Mouse (Mus musculus): Measurements from ENCODE around the gene Gm11077.

Gm11077 gene

GRCm38 (mm10) chr6:140729272-140729671 lies at the start of gene Gm11077:
Gene Gm11077 (plus strand): TSS chr6:140729284.
- DNase-seq (ENCODE audit: low read depth, low spot score) = no peak

DNA sequence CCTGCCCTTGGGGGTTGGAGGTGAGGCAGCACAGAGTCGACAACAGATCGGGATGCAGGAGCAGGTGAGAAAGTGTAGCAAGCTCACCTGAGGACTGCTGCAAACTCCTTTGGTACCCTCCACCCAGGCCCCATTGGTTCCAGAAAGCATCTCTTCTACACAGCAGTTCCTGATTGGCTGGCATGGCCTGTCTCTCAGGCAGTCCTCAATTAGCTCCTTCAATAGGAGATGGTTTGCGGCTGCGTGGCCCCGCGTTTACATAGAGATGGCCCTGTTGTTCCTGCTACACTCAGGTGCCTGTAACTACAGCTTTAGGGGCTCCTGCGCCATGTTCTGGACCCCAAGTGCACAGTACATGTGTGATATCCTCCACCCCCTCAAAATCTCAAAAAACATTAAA lies 48.4 kb upstream of the Gm11077 start:
- no peak for DNase-seq (ENCODE audit: low read depth, low spot score)

- no peak for DNase-seq (ENCODE audit: low read depth, low spot score)
These were observed 46.3 kb upstream of the Gm11077 start for GRCm38 (mm10) chr6:140682829-140683228.

- no peak for DNase-seq (ENCODE audit: low read depth, low spot score)
These were observed 44.7 kb upstream of the Gm11077 start for GRCm38 (mm10) chr6:140684403-140684802.

DNA sequence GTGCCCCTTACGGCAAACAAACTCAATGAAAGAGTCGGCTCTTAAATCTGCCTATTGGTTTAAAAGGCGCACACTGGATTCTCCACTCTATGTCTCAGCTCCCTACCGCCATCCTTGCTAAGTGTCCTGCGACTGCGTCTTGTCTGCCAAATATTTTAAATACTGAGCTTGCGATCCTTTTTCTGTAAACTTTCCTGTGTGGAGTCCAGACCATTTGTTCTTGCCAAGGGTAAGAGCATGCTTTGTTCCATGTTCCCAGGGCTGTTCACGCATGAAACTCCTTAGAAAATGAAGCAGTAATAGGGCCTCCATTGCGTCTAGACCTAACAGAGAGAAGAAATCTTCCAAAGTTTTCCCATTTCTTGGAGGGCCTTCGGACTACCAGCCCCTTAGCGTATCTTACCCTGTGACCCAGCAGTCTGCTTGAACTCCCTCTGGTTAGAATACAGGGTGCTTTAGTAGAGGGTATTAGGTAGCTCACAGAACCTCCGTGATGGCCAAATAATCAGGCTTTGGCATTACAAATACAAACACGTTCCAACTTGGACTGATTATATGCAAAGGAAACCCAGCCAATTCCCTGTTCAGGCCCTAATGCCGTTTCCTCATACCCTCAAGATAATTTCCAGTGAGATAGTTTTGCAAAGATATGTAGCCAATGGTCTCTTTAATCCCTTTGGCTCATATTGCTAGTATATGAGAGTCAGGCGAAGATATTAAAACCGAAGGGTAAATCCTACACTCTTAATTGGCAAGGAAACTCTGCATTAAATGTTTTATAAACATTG lies 39.3 kb upstream of the Gm11077 start:
- peak; percentile 14 for DNase-seq (ENCODE audit: low read depth, low spot score)

DNA sequence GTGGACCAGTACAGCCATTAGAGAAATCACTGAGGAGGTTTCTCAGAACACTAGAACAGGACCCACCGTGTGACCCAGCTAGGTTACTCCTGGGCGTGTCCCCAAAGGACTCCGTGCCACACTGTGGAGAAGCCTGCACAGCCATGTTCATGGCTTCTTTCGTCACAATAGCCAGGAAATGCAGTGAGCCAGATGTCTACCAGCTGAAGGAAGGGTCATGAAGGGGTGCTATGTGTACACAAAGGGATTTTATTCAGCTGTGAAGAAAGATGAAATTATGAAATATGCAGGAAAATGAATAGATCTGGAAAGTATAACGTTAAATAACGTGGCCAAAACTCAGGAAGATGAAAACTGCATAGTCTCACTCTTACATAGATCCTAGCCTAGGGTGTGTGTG lies 36.9 kb upstream of the Gm11077 start:
- no peak for DNase-seq (ENCODE audit: low read depth, low spot score)

DNA sequence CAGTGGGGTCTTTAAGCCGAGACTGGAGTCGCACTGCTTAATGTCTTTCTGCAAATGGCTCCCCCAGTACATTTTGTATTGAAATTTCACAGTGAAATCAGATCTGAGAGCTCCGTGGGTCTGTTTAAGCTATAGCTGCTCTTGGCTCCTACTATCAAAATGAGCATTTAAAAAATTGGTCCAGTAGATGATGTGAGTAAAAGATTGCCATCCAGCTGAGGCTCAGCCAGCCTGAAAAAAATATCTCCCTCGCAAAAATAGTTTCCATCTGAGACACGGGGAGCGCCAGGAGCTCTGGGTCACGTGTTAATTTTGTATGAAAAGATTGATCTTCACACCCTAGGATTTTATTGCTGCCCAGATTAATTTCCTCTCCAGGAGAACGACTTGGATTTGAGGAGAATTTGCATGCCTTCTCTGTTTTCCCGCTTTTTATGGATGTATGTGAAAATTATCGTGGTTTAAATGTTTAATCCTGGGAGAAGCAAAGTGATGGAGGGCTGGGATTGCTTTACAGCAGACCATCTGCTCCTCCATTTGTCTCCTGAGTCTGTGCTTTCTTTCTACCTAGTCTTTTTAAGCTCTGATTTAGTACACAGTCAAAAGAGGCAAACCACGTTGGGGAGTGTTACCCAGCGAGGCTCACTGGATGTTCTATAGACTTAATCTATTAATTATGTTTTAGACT lies 32.7 kb upstream of the Gm11077 start:
- no peak for DNase-seq (ENCODE audit: low read depth, low spot score)

DNA sequence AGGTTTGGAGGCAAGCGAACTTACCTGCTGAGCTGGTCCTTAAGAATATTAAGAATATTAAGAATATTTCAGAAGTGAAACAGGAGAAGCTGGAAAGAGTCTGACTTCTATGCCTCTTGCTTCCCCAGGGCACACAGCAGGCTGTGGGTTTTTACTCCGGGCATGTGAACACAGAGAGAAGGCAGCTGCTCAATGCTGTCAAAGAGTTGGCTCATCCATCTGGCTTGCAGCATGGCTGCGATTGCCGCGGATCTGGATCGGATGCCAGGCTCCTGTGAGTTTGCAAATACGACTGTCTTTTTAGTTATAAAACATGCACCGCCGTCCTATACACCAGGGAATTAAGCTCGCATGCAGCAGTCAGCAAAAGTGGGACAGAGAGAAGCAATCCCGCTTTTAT lies 31.1 kb upstream of the Gm11077 start:
- DNase-seq (ENCODE audit: low read depth, low spot score) = peak; percentile 44

- DNase-seq (ENCODE audit: low read depth, low spot score) = no peak
These were observed 30.5 kb upstream of the Gm11077 start for GRCm38 (mm10) chr6:140698596-140698995.

- no peak for DNase-seq (ENCODE audit: low read depth, low spot score)
These were observed 27.8 kb upstream of the Gm11077 start for GRCm38 (mm10) chr6:140701259-140701658.

GRCm38 (mm10) chr6:140705132-140705531 lies 24.0 kb upstream of the Gm11077 start:
- no peak for DNase-seq (ENCODE audit: low read depth, low spot score)

GRCm38 (mm10) chr6:140706056-140706455 lies 23.0 kb upstream of the Gm11077 start:
- DNase-seq (ENCODE audit: low read depth, low spot score) = no peak

DNA sequence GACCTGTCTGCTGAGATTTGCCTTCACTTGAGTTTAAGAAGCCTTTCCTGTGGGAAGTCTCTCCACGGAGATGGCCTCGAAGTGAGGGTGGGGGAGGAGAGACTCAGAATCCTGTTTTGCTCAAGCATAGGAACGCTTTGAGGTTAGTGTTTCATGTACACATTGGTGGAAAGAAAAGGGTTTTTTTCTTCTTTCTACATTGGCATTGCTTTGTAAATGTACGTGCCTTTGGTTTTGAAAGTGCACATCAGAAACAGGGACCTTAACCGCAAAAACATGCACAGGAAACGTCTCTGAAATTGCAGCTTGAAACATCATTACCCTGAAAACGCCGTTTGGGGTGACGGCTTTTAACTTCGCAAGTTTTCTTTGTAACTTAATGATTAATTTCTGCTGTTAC lies 21.0 kb upstream of the Gm11077 start:
- no peak for DNase-seq (ENCODE audit: low read depth, low spot score)

GRCm38 (mm10) chr6:140709415-140710107 lies 19.5 kb upstream of the Gm11077 start:
- DNase-seq (ENCODE audit: low read depth, low spot score) = no peak

GRCm38 (mm10) chr6:140712754-140713153 lies 16.3 kb upstream of the Gm11077 start:
- DNase-seq (ENCODE audit: low read depth, low spot score) = peak; percentile 24

GRCm38 (mm10) chr6:140714905-140715365 lies 14.1 kb upstream of the Gm11077 start:
- DNase-seq (ENCODE audit: low read depth, low spot score) = peak; percentile 55

DNA sequence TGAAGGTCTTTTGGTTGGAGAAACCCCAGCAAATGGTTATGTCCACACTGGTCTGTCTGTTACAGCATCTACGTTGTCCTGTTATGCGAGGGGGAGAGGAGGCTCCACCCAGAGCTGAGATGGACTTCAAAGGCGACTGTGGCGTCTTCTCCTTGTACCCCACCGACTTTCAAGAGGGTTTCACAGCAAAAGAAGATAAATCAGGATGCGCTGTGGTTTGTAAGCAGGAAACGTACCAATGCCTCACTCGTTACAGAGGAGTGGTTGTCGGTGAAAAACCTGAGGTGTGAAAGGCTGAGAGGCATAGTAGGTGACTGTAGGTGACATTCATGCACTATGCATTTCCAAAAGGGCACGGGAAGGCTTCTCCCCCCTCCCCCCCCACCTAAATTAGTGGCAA lies 7.0 kb upstream of the Gm11077 start:
- DNase-seq (ENCODE audit: low read depth, low spot score) = no peak

DNA sequence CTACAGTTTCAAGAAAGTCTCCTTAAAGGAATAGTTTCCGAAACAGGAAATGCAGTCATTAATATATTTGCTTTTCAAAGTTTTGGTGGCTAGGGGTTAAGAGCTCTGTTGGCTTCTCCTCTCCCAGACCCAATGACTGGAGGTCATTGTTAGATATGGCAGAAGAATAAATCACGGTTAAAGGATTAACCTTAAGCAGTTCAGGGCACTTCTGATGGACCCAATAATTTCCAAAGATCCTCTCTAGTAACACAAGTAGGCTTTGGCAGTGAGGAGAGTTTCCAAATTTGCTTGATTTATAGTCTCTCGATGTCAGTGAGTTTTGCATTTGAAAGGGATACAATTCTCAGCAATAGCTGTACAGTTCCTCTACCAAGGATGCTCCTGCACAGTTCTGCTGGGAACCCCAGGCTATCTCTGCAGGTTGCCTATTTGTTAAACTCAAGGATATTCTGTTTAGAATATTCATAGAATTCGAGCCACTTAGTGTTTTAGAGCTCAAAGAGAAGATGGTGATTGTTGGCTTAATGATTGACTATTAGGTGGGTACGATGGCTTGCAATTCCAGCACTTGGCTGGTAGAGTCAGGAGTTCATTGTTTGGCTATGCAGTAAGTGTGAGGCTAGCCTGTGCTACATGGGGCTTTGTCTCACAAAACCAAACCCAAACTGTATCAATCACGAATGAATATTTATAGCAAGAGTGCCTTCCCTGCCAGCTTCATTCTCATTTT lies 1.8 kb downstream of the Gm11077 start:
- no peak for DNase-seq (ENCODE audit: low read depth, low spot score)

DNA sequence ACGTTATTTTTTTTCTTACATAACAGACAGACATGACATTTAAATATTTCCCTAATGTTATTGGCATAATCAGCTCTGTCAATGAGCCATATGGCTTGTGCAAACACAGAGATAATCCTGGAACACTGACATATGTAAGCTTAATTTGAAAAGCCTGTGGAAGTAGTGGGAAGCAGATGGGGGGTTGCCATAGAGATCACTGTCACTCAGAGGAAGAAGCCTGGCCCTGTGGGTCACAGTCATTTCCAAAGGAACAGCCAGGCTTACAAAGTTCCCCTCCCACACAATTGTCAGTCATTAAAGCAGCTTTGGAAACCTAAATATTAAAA lies 2.3 kb downstream of the Gm11077 start:
- no peak for DNase-seq (ENCODE audit: low read depth, low spot score)

DNA sequence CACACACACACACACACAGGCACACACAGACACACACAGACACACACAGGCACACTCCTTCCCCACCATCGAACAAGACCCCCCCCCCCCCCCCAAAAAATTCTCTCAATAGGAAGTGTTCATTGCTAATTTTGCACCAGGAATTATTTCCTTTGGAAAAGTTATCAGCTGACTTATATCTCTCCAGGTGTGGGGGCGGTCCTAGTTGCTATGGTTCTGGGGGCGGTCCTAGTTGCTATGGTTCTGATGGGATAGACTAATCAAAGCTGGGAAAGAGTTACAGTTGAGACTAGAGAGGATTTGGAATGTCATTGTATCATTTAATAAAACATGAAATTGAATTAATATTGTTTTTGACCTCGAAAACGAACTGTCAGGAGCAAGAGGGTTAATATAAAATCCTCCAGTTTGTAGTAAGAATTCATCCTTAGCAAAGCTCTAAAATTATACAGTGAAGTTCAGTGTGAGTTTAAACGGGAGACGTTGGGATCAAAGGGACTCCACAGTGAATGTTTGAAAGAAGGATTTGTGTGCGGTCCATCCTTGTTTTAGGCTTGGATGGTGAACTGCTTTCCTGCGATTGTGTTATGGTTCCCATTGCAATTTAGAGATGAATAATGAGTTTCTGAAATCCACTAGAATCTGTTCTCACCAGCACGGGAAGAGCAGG lies 4.0 kb downstream of the Gm11077 start:
- DNase-seq (ENCODE audit: low read depth, low spot score) = no peak

GRCm38 (mm10) chr6:140733641-140733986 lies 4.5 kb downstream of the Gm11077 start:
- DNase-seq (ENCODE audit: low read depth, low spot score) = no peak
